Mouse (Mus musculus) midbrain, postnatal 0 days (tissue): ENCODE measurements at regions not wholly inside any gene's neighbourhood (a gene's known extent, or its start where the extent isn't known, plus 50 kb on each side); places are given as distances from the start of the nearest gene placed in this dataset.

Source experiments
- ATAC-seq: fragments of 200-750 bp; cut with Nextera tagmentation; 2 replicates; pipeline ENCODE4 v1.8.0; 2017; ENCODE audit warnings: moderate number of reproducible peaks, mild to moderate bottlenecking, moderate TSS enrichment, moderate library complexity; ENCODE audit not compliant: low FRiP score
- DNase-seq: peaks from one replicate; pipeline ENCODE4 v3.0.0-alpha.2; 2015; ENCODE audit warnings: low spot score
- H3K27ac ChIP-seq: fragments of 300-500 bp; sonication (generic); 2 replicates; pipeline ENCODE4 v1.5.1; 2014; ENCODE audit warnings: low read depth, mild to moderate bottlenecking, low read length, mixed read lengths
- H3K27me3 ChIP-seq: fragments of 300-500 bp; sonication (generic); 2 replicates; pipeline ENCODE4 v1.6.1; 2014; ENCODE audit warnings: low read length, control low read depth, mixed read lengths; ENCODE audit not compliant: insufficient read depth
- H3K36me3 ChIP-seq: fragments of 300-500 bp; sonication (generic); 2 replicates; pipeline ENCODE4 v1.6.1; 2014; ENCODE audit warnings: low read length, control low read depth, mixed read lengths; ENCODE audit not compliant: insufficient read depth
- H3K4me1 ChIP-seq: fragments of 300-500 bp; sonication (generic); 2 replicates; pipeline ENCODE4 v1.6.1; 2014; ENCODE audit warnings: mild to moderate bottlenecking, control low read depth, antibody characterized with exemption, low read length, mixed read lengths; ENCODE audit not compliant: insufficient read depth
- H3K4me2 ChIP-seq: fragments of 300-500 bp; sonication (generic); 2 replicates; pipeline ENCODE4 v1.6.1; 2014; ENCODE audit warnings: low read depth, mild to moderate bottlenecking, low read length, mixed read lengths; ENCODE audit not compliant: poor library complexity, severe bottlenecking
- H3K4me3 ChIP-seq: fragments of 300-500 bp; sonication (generic); 2 replicates; pipeline ENCODE4 v1.5.1; 2014; ENCODE audit warnings: low read depth, mild to moderate bottlenecking, low read length, moderate library complexity
- H3K9ac ChIP-seq: fragments of 300-500 bp; sonication (generic); replicated peaks from 2 replicates; pipeline ENCODE4 v1.6.1; 2014; ENCODE audit warnings: mild to moderate bottlenecking, low read length, moderate library complexity, mixed read lengths; ENCODE audit not compliant: poor library complexity, severe bottlenecking
- H3K9me3 ChIP-seq: fragments of 300-500 bp; sonication (generic); 2 replicates; pipeline ENCODE4 v1.6.1; 2016; ENCODE audit warnings: low read length, control low read depth
- CTCF ChIP-seq: IDR thresholded peaks from 2 replicates; pipeline ENCODE4 v1.5.1; 2016; ENCODE audit warnings: antibody characterized with exemption, mild to moderate bottlenecking
- WGBS: fragments of 180-500 bp; shearing (Covaris S2); extraction: QIAGEN DNeasy Blood & Tissue Kit; methylation state at CpG from one replicate; pipeline ENCODE4 v1.1.7; 2014; 5-methylcytosine and 5-hydroxymethylcytosine counted together

GRCm38 (mm10) chr6:133963264-133963663, 72.2 kb upstream of the Etv6 start:
- Histone ChIP-seq H3K9me3 (no peaks in the 10 kb centered on the region), H3K36me3 (no peaks in the 10 kb centered on the region), H3K4me3 (no peak overlapping the region), H3K27me3 (no peaks in the 10 kb centered on the region), H3K9ac (no peak overlapping the region), H3K4me2 (no peak overlapping the region), H3K4me1 (no peaks in the 10 kb centered on the region), H3K27ac (no peak overlapping the region)
- 80% methylated on average over 6 of the region's 6 CpGs for WGBS
- DNase-seq (no peak), ATAC-seq (no peak)
- TF ChIP-seq CTCF, result no peak

DNA sequence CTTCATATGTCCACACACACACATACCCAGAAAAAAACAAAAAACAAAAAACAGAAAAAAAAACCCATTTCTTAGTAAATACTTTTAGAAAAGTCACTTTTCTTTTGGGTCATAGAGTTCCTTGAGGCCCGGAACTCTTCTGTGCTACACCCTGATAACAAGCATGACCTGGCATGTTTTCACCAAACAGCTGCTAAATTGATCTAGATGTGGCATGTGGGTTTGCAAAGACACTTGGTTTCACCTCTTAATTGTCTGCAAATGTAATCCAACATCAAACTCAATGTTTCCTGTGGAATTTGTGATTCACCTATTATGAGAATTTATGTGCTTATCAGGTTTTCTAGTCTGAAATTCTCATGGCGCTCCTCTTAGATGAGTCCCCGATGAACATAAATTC, 68.2 kb upstream of the Etv6 start:
- Histone ChIP-seq H3K4me1 (no peaks in the 10 kb centered on the region), H3K9ac (no peak overlapping the region), H3K4me3 (no peak overlapping the region), H3K27ac (no peak overlapping the region), H3K36me3 (no peaks in the 10 kb centered on the region), H3K9me3 (no peaks in the 10 kb centered on the region), H3K27me3 (no peaks in the 10 kb centered on the region), H3K4me2 (no peak overlapping the region)
- ATAC-seq, result no peak
- DNase-seq, result no peak
- no peak for TF ChIP-seq CTCF
- 85% methylated on average over 3 of the region's 3 CpGs for WGBS

- TF ChIP-seq CTCF, result no peak
- no peak for ATAC-seq
- WGBS, result 77% methylated on average over 6 of the region's 6 CpGs
- Histone ChIP-seq H3K27ac (no peak overlapping the region), H3K4me3 (no peak overlapping the region), H3K9ac (no peak overlapping the region), H3K27me3 (no peaks in the 10 kb centered on the region), H3K4me1 (no peaks in the 10 kb centered on the region), H3K36me3 (no peaks in the 10 kb centered on the region), H3K9me3 (no peaks in the 10 kb centered on the region), H3K4me2 (no peak overlapping the region)
- DNase-seq, result no peak
These were observed 63.3 kb upstream of the Etv6 start for GRCm38 (mm10) chr6:133972054-133972705.

GRCm38 (mm10) chr6:133973205-133973838, 62.2 kb upstream of the Etv6 start:
- WGBS, result 92% methylated on average over 7 of the region's 7 CpGs
- DNase-seq, result no peak
- Histone ChIP-seq H3K9ac (no peak overlapping the region), H3K4me2 (no peak overlapping the region), H3K27me3 (no peaks in the 10 kb centered on the region), H3K9me3 (no peaks in the 10 kb centered on the region), H3K27ac (no peak overlapping the region), H3K4me1 (no peaks in the 10 kb centered on the region), H3K4me3 (no peak overlapping the region), H3K36me3 (no peaks in the 10 kb centered on the region)
- no peak for TF ChIP-seq CTCF
- ATAC-seq, result no peak

DNA sequence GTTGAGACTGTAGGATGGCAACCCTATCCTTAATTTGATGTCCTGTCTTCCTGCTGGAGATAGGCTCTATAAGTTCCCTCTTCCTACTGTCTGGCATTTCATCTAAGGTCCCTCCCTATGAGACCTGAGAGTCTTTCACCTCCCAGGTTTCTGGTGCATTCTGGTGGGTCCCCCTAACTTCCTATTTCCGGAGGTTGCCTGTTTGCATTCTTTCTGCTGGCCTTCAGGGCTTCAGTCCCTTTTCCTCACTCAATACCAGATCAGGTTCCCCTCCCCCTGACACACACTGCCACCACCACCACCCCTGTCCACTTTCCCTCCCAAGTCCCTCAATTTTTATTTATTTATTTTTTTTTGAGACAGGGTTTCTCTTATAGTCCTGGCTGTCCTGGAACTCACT, 59.5 kb upstream of the Etv6 start:
- no peak for TF ChIP-seq CTCF
- Histone ChIP-seq H3K4me1 (no peaks in the 10 kb centered on the region), H3K9ac (no peak overlapping the region), H3K27ac (no peak overlapping the region), H3K4me3 (no peak overlapping the region), H3K4me2 (no peak overlapping the region), H3K36me3 (no peaks in the 10 kb centered on the region), H3K9me3 (no peaks in the 10 kb centered on the region), H3K27me3 (no peaks in the 10 kb centered on the region)
- WGBS, result 90% methylated on average over 1 of the region's 1 CpGs
- ATAC-seq (no peak), DNase-seq (no peak)

DNA sequence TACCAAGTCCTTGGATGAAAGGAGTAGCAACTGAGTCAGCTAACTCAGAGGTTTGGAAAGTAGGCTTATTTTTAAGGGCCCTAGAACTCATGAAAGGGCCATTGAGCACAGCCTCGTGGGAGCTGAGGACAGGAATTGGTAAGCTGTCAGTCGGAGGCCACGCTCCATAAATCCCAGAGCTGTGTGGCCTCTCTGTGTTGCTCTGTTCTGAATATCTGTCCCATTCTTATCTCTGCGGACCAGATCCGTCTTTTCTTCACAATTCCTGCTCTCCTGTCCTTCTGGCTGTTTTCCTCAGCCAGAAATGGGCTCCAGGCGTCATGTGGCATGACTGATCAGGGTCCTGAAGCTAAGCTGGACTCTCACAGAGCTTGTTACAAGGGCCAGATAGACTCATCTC, 58.6 kb upstream of the Etv6 start:
- ATAC-seq (0 out of 2 replicates have a peak, but pooled peaks have one; percentile 23), DNase-seq (no peak)
- H3K36me3 ChIP-seq, result no peaks in the 10 kb centered on the region
- H3K27me3 ChIP-seq, result no peaks in the 10 kb centered on the region
- H3K4me3 ChIP-seq, result no peak overlapping the region
- 54% methylated on average over 6 of the region's 6 CpGs for WGBS
- no peak overlapping the region for H3K9ac ChIP-seq
- no peaks in the 10 kb centered on the region for H3K9me3 ChIP-seq
- no peak overlapping the region for H3K27ac ChIP-seq
- no peak overlapping the region for H3K4me2 ChIP-seq
- H3K4me1 ChIP-seq, result no peaks in the 10 kb centered on the region
- TF ChIP-seq CTCF, result no peak
